Comparison of ENCODE assay signal across 9 mouse cellular contexts in the genomic region with DNA sequence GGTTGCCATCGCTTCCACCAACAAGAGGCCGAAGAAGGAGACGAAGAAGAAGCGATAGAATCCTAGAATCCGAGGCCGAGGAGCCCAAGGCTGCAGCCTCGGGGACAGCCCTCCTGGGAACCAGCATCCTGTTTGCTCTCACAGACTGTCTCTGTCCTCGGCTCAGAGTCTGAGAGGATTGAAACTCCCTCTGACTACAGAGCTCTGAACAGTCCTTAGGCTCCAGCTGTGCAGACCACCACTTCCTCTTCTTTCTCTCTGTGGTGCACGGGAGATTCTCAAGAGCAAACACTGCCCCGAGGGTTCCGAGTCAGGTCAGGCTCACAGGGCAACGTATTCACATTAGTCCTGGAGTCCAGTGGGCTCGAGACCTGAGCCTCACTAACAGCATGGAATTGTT. TPM values are rescaled to one million over a fixed set of nuclear protein-coding genes. Genes with fewer than 3 reads are reported as not detected.
A peak's percentile ranks its signal among the peaks of the same experiment; 100 is the strongest.
DNase-seq lines count a peak whose midpoint lies in the region; ATAC-seq and TF ChIP-seq lines count a peak whose summit lies in the region.
"Had no signal": no experiment of that assay in that cellular context is flagged by ENCODE, and none has a peak within 500 bp of the region (broad histone marks: within the 10 kb centered on the region; RNA-seq: fewer than 3 reads in every experiment).

No protein-coding gene starts in this region.

- no peak overlapping the region for H3K4me3 ChIP-seq in intestine, embryonic 14.5 days (ENCODE audit: low read depth, low read length)
- H3K4me3 ChIP-seq in intestine, postnatal 0 days (ENCODE audit: low read depth, low read length): no peak overlapping the region
- no peak overlapping the region for H3K4me3 ChIP-seq in hindbrain, postnatal 0 days (ENCODE audit: low read length)
- no peak overlapping the region for H3K4me3 ChIP-seq in stomach, embryonic 16.5 days (replicated peaks; ENCODE audit: low read length)
- no peak overlapping the region for H3K4me3 ChIP-seq in kidney, embryonic 14.5 days (ENCODE audit: low read length)

- H3K36me3 ChIP-seq in intestine, embryonic 14.5 days (ENCODE audit: control insufficient read depth, insufficient read depth, low read length): peaks cover 24% of the 10 kb centered on the region
- H3K36me3 ChIP-seq in intestine, postnatal 0 days (ENCODE audit: control insufficient read depth, insufficient read depth): peaks cover 29% of the 10 kb centered on the region
- H3K36me3 ChIP-seq in hindbrain, postnatal 0 days (ENCODE audit: insufficient read depth, low read length): no peaks in the 10 kb centered on the region; the same call in 1 of the 2 replicates
- H3K36me3 ChIP-seq in stomach, embryonic 16.5 days (ENCODE audit: control insufficient read depth, insufficient read depth, low read length): peaks cover 17% of the 10 kb centered on the region
- peaks cover 20% of the 10 kb centered on the region; the same call in 1 of the 2 replicates for H3K36me3 ChIP-seq in kidney, embryonic 14.5 days (ENCODE audit: control insufficient read depth, insufficient read depth, low read length)

- DNase-seq in intestine, embryonic 14.5 days (ENCODE audit: low spot score): no peak
- peak; percentile 29 for DNase-seq in embryo, embryonic 10.5 days (ENCODE audit: low spot score)
- no peak for DNase-seq in hindbrain, postnatal 0 days (ENCODE audit: low spot score)
- no peak for DNase-seq in layer of hippocampus, adult 9-11 months

- WGBS in intestine, embryonic 14.5 days: 54% methylated on average over 13 of the region's 13 CpGs
- 59% methylated on average over 13 of the region's 13 CpGs for WGBS in intestine, postnatal 0 days
- 52% methylated on average over 13 of the region's 13 CpGs for WGBS in hindbrain, postnatal 0 days
- 54% methylated on average over 13 of the region's 13 CpGs for WGBS in stomach, embryonic 16.5 days
- 57% methylated on average over 13 of the region's 13 CpGs for WGBS in kidney, embryonic 14.5 days

- H3K4me2 ChIP-seq in intestine, embryonic 14.5 days (ENCODE audit: low read length): no peak overlapping the region
- no peak overlapping the region for H3K4me2 ChIP-seq in intestine, postnatal 0 days (replicated peaks; ENCODE audit: low read depth)
- H3K4me2 ChIP-seq in hindbrain, postnatal 0 days (ENCODE audit: low read depth, low read length): no peak overlapping the region
- no peak overlapping the region for H3K4me2 ChIP-seq in stomach, embryonic 16.5 days (ENCODE audit: low read depth, low read length)
- no peak overlapping the region for H3K4me2 ChIP-seq in kidney, embryonic 14.5 days (replicated peaks; ENCODE audit: low read depth, low read length)

- peak overlapping the region; percentile 66 for H3K27ac ChIP-seq in intestine, embryonic 14.5 days (ENCODE audit: low read depth)
- H3K27ac ChIP-seq in intestine, postnatal 0 days (ENCODE audit: low read depth, low read length): no peak overlapping the region
- peak overlapping the region; percentile 51; the same call in 1 of the 2 replicates for H3K27ac ChIP-seq in hindbrain, postnatal 0 days
- H3K27ac ChIP-seq in stomach, embryonic 16.5 days (ENCODE audit: low read length): peak overlapping the region; percentile 82; the same call in 1 of the 2 replicates
- no peak overlapping the region for H3K27ac ChIP-seq in kidney, embryonic 14.5 days (ENCODE audit: low read depth, low read length)
- H3K27ac ChIP-seq: liver, embryonic 14.5 days had no signal

- no peak for TF ChIP-seq CTCF in intestine, postnatal 0 days (IDR thresholded peaks at IDR 0.05; ENCODE audit: low read depth)
- TF ChIP-seq CTCF in hindbrain, postnatal 0 days (IDR thresholded peaks at IDR 0.05; ENCODE audit: low read depth): no peak

- H3K27me3 ChIP-seq in intestine, embryonic 14.5 days (replicated peaks; ENCODE audit: control insufficient read depth, insufficient read depth, low read length): no peaks in the 10 kb centered on the region
- no peaks in the 10 kb centered on the region for H3K27me3 ChIP-seq in intestine, postnatal 0 days (replicated peaks; ENCODE audit: control insufficient read depth, insufficient read depth, low read length)
- H3K27me3 ChIP-seq in hindbrain, postnatal 0 days (ENCODE audit: insufficient read depth, low read length): no peaks in the 10 kb centered on the region
- no peaks in the 10 kb centered on the region for H3K27me3 ChIP-seq in stomach, embryonic 16.5 days (ENCODE audit: control insufficient read depth, insufficient read depth, low read length)
- no peaks in the 10 kb centered on the region for H3K27me3 ChIP-seq in kidney, embryonic 14.5 days (ENCODE audit: control insufficient read depth, insufficient read depth, low read length)

- peaks cover 3% of the 10 kb centered on the region; the same call in 1 of the 2 replicates for H3K9me3 ChIP-seq in intestine, embryonic 14.5 days (ENCODE audit: control insufficient read depth, low read length)
- no peaks in the 10 kb centered on the region for H3K9me3 ChIP-seq in intestine, postnatal 0 days (ENCODE audit: control insufficient read depth)
- no peaks in the 10 kb centered on the region for H3K9me3 ChIP-seq in hindbrain, postnatal 0 days (ENCODE audit: low read length)
- peaks cover 4% of the 10 kb centered on the region; the same call in 1 of the 2 replicates for H3K9me3 ChIP-seq in stomach, embryonic 16.5 days (replicated peaks; ENCODE audit: control insufficient read depth, low read length)
- 0 out of 2 replicates have a peak, but pooled peaks cover 3% of the 10 kb centered on the region for H3K9me3 ChIP-seq in kidney, embryonic 14.5 days (ENCODE audit: control insufficient read depth, low read length)

- ATAC-seq in intestine, embryonic 14.5 days (replicated peaks; ENCODE audit: low FRiP score, low TSS enrichment, low read depth): no peak
- ATAC-seq in intestine, postnatal 0 days: no peak
- no peak for ATAC-seq in hindbrain, postnatal 0 days
- no peak for ATAC-seq in stomach, embryonic 16.5 days (ENCODE audit: insufficient read depth, low FRiP score)
- ATAC-seq in monocyte, adult 5-6 weeks (replicated peaks; ENCODE audit: insufficient number of reproducible peaks, low FRiP score, low TSS enrichment, poor library complexity, severe bottlenecking): no peak
- no peak for ATAC-seq in kidney, embryonic 14.5 days (ENCODE audit: low FRiP score, low TSS enrichment)

- peaks cover 7% of the 10 kb centered on the region for H3K4me1 ChIP-seq in intestine, embryonic 14.5 days (replicated peaks; ENCODE audit: control insufficient read depth, insufficient read depth, low read length)
- no peaks in the 10 kb centered on the region for H3K4me1 ChIP-seq in intestine, postnatal 0 days (replicated peaks; ENCODE audit: control insufficient read depth, insufficient read depth, low read length)
- H3K4me1 ChIP-seq in hindbrain, postnatal 0 days (ENCODE audit: insufficient read depth, low read length): no peaks in the 10 kb centered on the region
- peaks cover 29% of the 10 kb centered on the region for H3K4me1 ChIP-seq in stomach, embryonic 16.5 days (ENCODE audit: control insufficient read depth, insufficient read depth, low read length)
- H3K4me1 ChIP-seq in kidney, embryonic 14.5 days (ENCODE audit: control insufficient read depth, insufficient read depth, low read length): no peaks in the 10 kb centered on the region

- H3K9ac ChIP-seq in intestine, embryonic 14.5 days (ENCODE audit: low read length): no peak overlapping the region
- no peak overlapping the region for H3K9ac ChIP-seq in intestine, postnatal 0 days (ENCODE audit: low read depth, low read length)
- no peak overlapping the region for H3K9ac ChIP-seq in hindbrain, postnatal 0 days (replicated peaks; ENCODE audit: low read length)
- H3K9ac ChIP-seq in stomach, embryonic 16.5 days (ENCODE audit: low read length): 0 out of 2 replicates have a peak overlapping the region, but pooled peaks have one; percentile 7
- H3K9ac ChIP-seq in kidney, embryonic 14.5 days (ENCODE audit: low read depth, low read length): no peak overlapping the region
- H3K9ac ChIP-seq: liver, embryonic 14.5 days had no signal

RNA-seq across cellular contexts. Expression of a gene that starts 22.3 kb away (rescaled TPM):
- polyA plus RNA-seq in intestine, embryonic 14.5 days (2014; fragmentation: Nextera tagmentation; extraction: Ambion mirVana): 15.4 and 17.5 TPM in 2 replicates
- polyA plus RNA-seq in intestine, postnatal 0 days (2015; fragmentation: Nextera tagmentation; extraction: Ambion mirVana): 23.9 and 25.1 TPM in 2 replicates
- 133 and 134 TPM in 2 replicates for total RNA-seq in hindbrain, postnatal 0 days (2014; rRNA removed)
- 23.2 and 25.4 TPM in 2 replicates for polyA plus RNA-seq in hindbrain, postnatal 0 days (2015; fragmentation: Nextera tagmentation; extraction: Ambion mirVana)
- 12.1 and 14.7 TPM in 2 replicates for polyA plus RNA-seq in stomach, embryonic 16.5 days (2015; fragmentation: Nextera tagmentation; extraction: Ambion mirVana)
- total RNA-seq in monocyte, adult 5-6 weeks (2017): 0.29 to 0.39 TPM (median 0.32 TPM) in 3 replicates
- polyA plus RNA-seq in kidney, embryonic 14.5 days (2014; fragmentation: Nextera tagmentation; extraction: Ambion mirVana): 13.5 and 17.5 TPM in 2 replicates

RNA-seq across cellular contexts. Expression of a gene that starts 28.6 kb away (rescaled TPM):
- polyA plus RNA-seq in intestine, embryonic 14.5 days (2014; fragmentation: Nextera tagmentation; extraction: Ambion mirVana): 43.3 and 48.9 TPM in 2 replicates
- 60.9 and 66.5 TPM in 2 replicates for polyA plus RNA-seq in intestine, postnatal 0 days (2015; fragmentation: Nextera tagmentation; extraction: Ambion mirVana)
- 69.6 and 74.4 TPM in 2 replicates for total RNA-seq in hindbrain, postnatal 0 days (2014; rRNA removed)
- polyA plus RNA-seq in hindbrain, postnatal 0 days (2015; fragmentation: Nextera tagmentation; extraction: Ambion mirVana): 133 and 135 TPM in 2 replicates
- 76.3 and 78.0 TPM in 2 replicates for polyA plus RNA-seq in stomach, embryonic 16.5 days (2015; fragmentation: Nextera tagmentation; extraction: Ambion mirVana)
- total RNA-seq in monocyte, adult 5-6 weeks (2017): 10.4 to 20.2 TPM (median 14.3 TPM) in 3 replicates
- polyA plus RNA-seq in kidney, embryonic 14.5 days (2014; fragmentation: Nextera tagmentation; extraction: Ambion mirVana): 38.2 and 62.2 TPM in 2 replicates

RNA-seq across cellular contexts. Expression of a gene that starts 48.7 kb away (rescaled TPM):
- polyA plus RNA-seq in intestine, embryonic 14.5 days (2014; fragmentation: Nextera tagmentation; extraction: Ambion mirVana): 0.68 TPM in 1 of 2 replicates, not detected in the other
- polyA plus RNA-seq in intestine, postnatal 0 days (2015; fragmentation: Nextera tagmentation; extraction: Ambion mirVana): 0.26 and 0.78 TPM in 2 replicates
- total RNA-seq in hindbrain, postnatal 0 days (2014; rRNA removed): not detected in 2 replicates
- polyA plus RNA-seq in hindbrain, postnatal 0 days (2015; fragmentation: Nextera tagmentation; extraction: Ambion mirVana): 1.0 and 1.7 TPM in 2 replicates
- 0.30 and 0.51 TPM in 2 replicates for polyA plus RNA-seq in stomach, embryonic 16.5 days (2015; fragmentation: Nextera tagmentation; extraction: Ambion mirVana)
- total RNA-seq in monocyte, adult 5-6 weeks (2017): not detected in 3 replicates
- polyA plus RNA-seq in kidney, embryonic 14.5 days (2014; fragmentation: Nextera tagmentation; extraction: Ambion mirVana): not detected in 2 replicates

Comparison
In these comparisons a context has a peak if more than half of its experiments do, and no peak if none do; other contexts are left out.
1. H3K27ac ChIP-seq: peak in intestine, embryonic 14.5 days (single experiment), hindbrain, postnatal 0 days (single experiment) and stomach, embryonic 16.5 days (single experiment); none in intestine, postnatal 0 days (single experiment) and kidney, embryonic 14.5 days (single experiment).